Mouse (Mus musculus) inflammation-experienced regulatory T-cells, adult 6 months (primary cell): ENCODE data around the gene Astn2. TPM values are rescaled to one million over a fixed set of nuclear protein-coding genes. Genes with fewer than 3 reads are reported as not detected.

ENCODE experiments used
- ATAC-seq: one replicate; pipeline ENCODE4 v1.8.0; 2017
- polyA plus RNA-seq, 3 experiments: library from polyadenylated mRNA; unstranded; fragments of 100-300 nt; shearing (Covaris generic); gene quantifications; one replicate each; pipeline ENCODE4 v1.2.1; 2017

Astn2 gene
- polyA plus RNA-seq, 3 experiments from 2014 or later: not detected

DNA sequence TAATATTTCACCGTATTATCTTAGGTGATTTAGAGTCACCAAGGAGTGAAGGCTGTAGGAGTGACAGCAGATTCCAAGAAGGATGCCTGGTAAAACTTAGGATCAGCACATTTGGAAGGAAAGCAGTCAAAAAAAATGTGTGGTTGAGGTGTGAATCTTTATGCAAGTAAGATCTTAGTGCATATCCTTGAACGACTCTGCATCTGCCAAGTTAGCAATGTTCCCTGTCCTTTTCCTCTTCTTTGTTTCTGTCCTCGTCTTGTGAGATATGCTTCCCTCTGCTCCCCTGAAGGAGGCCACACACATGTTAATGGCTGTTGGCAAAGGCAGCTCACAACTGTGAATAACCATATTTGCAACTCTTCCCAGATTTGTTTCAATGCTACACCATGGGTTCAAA lies 439.8 kb downstream of the Astn2 start:
- ATAC-seq: no peak

DNA sequence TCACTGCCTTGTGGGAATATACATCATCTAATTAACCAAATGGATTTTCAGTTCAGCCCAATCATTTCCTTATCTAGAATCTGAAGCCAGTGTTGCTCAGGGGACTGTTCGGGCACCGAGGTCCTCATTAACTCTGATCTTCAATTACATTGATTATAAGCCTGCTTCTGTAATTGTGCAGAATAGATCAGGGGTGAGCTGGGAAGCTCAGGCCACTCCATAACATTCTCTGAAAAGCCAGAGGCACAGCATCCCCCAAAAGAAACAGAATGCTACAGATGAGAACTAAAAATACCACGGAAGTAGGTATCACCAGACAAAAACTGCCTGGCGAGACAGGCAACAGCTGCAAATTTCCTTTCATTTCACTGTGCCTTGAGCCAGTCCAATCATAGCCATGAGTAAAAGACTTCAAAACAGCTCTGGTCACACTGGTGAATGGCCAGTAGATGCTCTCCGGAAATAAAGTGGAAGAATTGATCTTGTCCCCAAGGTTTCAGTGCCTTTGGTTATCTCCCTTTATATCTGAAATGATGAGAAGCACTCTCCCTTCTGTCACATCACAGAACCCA lies 445.1 kb downstream of the Astn2 start:
- ATAC-seq: no peak

DNA sequence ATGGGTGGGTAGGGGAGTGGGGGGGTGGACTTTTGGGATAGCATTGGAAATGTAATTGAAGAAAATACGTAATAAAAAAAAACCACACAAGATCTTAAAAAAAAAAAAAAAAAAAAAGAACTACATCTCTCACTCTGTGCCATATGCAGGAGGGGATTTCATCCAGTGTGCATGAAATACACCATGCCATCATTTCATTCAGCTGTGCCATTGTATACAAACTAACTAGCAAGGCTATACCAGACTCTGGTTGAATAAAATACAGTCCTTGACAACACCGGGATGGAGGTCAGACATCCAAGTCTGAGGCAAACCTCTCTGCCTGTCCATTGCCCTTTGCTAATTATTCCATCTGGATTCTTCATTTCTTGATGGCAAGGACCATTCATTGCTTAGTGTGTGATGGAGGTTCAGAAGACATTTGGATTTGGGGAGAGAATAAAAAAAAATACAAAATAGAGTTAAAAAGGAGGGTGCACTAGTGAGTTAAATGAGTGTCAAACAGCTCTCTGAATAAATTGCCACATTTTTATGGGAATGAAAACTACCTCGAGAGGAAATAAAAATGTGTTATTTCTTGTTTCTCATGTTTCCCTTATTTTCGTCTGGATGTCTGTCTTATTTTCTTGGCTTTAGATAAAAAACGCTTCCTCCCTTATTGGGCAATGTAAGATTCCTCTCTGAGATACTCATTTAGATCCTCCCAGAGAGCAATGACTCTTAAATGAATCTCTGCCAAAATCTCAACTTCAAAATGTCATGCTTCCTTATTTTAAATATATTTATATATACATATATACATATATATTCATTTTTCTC lies 445.8 kb downstream of the Astn2 start:
- ATAC-seq: no peak

DNA sequence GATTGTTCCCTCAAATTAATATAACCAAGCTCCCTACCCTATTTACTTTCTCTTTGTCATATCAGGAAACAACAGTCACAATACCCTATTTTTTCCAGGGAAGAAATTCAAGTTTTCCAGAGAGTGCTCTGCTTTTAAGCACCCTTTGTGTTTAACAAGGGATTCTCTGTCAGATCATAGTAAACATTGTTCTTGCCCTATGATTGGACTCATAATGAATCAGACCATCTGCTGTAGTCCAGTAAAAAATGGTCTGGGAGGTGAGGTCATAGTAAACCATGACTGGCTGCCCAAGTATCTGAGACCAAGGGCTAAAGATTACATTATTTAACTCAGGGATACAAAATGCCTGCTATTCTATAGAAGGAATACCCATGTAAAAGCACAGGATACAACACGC lies 452.5 kb downstream of the Astn2 start:
- ATAC-seq: no peak

DNA sequence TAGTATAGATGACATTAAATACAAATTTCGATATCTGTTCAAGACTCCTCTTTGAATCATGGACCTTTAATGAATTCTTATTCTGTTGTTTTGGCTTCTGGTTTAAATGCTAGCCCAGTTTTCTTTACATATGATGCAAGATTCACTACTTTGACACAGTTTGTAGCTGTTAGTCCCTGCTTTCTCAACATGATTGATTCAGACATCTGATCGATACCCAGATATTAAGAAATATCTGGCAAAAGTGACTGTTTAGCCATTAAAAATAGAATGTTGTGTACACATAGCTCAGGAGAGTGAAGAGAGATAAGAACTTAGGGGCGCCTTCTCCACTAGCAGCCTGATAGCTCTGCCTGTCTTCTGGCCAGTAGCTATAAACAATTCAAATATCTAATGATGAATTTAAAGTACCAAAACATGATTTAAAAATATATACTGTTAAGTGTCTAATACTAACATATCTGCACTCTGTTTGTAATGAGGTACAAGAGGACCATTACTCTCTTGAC lies 457.2 kb downstream of the Astn2 start:
- ATAC-seq: no peak

DNA sequence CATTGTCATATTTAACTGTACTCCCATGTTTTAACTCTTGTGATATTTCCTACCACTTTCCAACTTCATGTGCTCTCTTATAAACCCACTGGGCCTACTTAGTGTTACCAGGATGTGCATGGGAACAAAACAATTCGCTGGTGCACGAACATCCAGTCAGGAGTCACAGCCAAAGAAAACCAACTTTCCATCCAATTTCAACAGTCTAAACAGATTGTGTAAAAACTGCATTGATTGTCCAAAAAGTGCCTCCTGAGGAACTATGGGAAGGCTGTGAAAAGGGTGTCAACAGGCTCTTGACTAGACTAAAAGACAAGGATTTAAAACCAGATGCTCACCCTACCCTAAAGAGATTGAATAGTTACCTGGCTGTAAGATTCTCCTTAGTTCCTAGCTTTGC lies 458.4 kb downstream of the Astn2 start:
- ATAC-seq: no peak

DNA sequence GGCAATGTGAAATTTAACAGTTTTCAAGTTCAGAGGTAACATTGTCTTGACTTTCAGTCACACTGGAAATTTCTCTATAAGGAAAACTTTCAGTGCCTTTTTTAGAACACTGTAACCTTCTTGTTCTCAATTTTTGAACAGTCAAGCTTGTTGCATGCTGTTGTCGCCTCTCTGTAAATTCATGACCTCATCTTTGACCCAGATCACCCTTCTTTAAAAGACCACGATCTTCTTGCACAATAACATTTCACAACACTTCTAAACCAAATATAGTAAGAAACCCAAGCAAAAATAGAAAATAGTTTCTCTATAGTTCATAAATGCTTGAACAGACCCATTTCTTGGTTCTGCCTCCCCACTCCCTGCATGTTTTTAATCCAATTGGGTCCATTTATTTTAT lies 473.5 kb downstream of the Astn2 start:
- ATAC-seq: no peak

DNA sequence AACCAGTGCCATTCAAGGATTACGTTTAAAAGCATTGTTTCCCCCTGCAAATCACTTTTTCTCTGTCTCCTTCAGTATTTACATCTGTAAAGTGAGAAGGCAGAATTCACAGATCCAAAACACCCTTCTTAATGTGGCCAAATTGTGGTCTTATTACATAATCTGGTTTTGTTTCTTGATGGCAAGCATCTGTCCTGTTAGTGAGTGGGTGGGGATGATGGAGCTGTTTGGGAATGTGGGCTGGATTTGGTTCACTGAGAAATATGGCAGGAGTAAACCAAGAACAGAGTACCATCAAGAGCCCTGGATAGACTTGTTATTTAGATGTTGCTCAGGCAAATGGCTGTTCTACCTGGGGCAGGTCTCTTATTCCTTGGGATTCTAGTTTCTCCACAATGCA lies 484.1 kb downstream of the Astn2 start:
- no peak for ATAC-seq

DNA sequence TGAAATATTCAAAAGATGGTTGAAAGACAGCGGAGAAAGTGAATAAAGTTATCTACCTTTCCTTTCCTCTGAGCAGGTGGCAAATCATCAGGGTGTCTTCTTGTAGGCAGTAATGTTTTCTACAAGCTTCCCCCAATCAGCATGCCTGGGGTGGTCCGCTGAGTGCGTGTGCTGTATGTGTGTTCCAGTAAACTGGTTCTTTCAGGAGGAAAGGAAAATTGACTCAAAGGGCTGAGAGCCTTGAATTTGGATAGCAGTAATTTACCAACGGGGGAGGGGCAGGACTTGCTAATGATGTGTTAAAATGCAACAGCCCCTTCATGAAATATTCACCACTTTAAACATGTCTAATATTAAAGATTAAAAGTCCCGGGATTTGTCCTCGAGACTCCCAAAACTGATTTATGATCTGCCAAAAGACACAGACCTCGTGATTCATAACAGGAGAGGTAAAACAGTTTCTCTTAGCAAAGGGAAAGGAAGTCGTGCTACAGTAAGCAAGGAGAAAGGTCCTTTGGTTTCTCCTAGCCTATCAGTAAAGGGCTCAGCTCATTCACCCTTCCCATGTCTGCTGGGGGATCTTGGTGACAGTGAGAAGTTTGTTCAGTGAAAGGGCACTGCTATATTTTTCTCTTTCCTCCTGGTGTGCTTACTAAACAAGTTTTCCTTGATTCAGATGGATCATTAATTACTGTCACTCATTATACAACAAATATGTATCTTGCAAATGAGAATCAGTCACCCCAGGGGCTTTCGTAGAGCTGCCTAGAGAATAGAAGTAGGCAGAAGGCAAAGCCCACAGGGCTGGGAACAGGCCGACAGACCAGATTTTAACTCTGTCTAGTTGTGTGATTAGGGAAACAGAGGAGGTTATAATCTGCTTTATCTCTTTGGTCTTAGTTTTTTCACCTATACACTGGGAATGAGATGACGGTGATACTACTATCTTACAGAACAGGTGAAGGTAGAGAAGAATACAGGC lies 488.1 kb downstream of the Astn2 start:
- no peak for ATAC-seq

DNA sequence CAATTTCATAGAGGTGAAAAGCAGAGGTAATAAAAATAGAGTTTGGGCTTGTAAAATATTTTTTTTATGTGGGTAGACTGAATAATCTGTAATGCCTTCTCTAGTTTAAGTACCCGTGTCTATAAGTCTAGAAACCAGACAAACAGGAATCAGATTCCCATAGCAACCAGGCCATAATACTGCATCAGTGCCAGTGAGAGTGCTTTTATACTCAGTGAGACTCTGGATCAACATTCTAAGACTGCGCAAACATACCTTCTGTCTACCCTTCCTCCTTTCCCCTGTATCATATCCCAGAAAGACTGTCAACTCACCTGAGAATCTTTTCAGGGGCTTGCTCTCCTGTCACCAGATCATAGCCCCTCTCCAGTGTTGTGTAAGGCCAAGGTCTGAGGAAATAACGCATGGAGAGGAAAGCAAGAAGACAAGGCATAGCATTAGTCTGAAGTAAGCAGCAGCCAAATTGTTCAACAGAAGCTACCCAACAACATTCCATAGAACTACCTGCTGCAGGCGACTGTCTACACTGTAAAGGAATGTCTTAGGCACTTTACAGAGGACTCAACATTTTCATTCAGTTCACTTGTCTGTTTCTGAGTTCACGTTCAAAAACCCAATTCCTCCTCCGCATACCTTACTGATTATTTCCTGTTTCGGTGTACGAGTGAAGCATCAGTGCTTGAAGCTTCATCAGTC lies 492.0 kb downstream of the Astn2 start:
- no peak for ATAC-seq

DNA sequence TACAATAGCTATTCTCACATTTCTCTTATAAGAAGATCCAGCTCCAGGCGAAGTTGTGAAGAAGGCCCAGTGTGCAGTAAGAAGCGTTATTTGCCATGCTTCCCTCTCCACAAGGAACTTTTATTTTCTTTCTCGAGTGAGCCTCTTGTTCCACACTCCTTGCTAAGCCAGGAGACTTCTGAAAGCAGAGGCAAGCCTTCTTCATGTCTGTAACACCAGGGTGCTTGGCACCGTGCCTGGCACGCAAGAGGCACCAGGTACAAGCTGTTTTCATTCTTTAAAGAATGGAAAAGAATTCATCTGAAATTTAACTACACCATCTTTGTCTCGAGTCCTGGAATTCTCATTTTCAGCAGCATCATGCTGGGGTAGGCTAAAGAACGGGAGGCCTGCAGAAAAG lies 496.8 kb downstream of the Astn2 start:
- ATAC-seq: no peak

DNA sequence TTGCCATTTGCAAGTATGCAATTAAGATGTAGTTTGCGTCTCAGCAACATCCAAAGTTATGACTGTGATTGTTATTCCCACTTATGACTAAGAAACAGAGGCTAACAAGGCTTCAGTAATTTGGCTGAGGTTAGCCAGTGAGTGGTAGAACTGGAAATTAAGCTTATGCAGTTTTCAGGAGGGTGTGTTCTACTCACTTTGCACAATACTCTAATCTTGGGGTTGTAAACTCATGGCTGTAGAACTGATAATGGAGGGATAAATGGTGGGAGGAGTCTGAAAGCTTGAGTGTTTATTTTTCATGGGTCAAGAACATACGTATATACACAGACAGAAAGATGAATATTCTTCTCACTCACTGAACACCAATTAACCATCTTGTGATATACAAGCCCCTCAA lies 499.4 kb downstream of the Astn2 start:
- no peak for ATAC-seq

DNA sequence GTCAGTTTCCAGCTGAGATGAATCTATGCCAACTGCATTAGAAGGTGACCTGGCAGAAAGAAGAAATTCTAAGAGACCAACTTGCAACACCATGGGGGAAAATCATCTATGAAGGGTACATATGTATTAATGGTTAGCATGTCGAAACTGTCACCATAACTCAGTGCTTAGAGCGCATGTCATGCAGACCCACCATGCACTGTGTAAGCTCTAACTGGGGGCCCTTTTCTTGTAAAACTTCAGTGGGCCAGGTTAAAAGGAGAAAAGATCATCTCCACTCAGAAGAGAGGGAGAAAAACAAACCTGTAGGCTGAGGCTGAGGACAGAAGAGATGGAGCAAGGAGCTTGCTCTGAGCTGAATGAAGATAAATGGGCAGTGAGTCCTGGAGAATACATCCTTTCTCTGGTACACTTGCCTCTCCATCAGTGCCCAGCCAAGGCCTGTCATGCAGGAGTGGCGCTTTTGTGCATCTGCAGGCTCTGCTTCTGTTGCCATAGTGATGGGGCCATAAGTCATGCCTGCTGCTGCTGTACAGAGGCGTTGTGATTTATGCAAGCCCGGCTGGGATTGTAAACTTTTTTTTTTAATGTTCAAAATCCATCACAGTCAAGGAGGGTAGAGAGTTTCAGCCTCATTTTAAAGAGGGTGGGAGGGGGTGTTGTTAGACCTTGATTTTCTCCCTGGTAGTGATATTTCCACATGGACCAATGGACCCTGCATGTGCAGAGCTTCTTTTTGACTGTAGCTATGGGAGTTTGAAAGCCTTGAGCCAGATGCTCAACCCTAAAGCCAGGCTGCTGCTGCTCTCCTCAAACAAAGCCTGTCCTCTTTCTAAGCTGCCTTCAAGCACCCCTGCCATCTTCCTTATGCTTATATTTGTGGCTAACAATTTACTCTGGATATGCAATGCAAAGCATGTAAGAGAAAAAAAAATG lies 508.1 kb downstream of the Astn2 start:
- no peak for ATAC-seq

DNA sequence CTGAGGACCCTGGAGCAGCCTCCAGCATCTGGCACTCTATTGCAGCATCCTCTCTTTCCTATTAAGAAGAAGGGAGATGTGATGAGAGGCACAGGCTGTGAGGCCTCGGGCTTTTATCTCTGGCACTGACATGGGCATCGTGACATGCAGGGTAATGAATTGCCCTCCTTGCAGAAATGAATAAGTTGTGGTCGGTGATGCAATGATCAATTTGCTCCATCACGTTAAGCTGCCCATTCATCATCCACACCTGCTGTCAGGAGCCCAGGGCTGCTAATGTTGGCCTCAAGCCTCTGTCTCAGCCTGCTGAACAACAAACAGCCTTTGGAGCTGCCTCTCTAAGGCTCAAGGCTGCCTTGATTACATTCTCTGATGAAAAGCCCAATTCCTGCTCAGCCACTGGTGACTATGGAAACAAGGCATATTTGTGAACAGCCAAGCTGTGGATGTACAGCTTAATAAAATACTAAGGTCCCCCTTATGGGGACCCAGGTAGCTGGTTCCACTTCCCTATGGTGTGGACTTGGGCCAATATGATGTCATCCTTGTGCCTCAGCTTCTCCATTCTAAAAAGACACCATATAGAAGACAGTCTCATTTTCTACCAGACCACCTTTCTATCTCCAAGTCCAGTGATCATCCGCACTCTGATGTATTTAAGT lies 515.9 kb downstream of the Astn2 start:
- ATAC-seq: no peak

DNA sequence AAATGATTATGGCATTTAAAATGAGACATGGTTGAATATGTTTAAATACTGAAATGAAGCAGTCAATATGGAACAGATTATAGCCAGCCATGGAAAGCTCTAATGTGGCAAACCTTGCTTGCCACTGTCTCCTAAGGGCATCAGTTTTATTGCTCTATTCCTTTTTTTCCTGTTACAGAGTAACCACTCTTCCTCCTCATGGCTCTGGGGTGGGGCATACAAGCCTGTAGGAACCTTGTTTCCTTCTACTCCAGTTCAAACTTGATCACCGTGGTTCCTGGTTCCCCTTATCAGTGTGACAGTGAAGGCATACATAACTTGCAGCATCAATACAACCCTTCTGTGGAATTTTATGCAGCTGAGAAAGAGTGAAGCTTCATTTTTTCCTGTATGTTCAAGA lies 517.5 kb downstream of the Astn2 start:
- no peak for ATAC-seq

DNA sequence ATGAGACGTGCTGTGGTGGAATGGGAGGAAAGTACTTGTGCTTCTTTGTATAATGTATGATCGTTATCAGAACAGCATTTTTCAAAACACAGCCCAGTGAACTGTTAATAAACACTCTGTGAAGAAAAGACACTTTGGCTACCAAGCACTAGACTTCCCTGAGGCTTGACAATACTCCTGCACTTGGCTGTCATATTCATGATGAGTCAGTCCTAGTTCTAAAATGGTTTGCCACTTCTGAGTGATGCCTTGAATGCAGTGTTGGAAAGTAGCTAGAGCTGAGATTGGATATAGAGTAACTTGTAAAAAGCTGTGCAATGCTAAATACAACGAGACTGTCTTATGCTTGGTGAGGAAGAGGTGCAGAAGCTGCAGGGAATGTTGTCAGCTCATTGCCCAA lies 518.5 kb downstream of the Astn2 start:
- no peak for ATAC-seq

DNA sequence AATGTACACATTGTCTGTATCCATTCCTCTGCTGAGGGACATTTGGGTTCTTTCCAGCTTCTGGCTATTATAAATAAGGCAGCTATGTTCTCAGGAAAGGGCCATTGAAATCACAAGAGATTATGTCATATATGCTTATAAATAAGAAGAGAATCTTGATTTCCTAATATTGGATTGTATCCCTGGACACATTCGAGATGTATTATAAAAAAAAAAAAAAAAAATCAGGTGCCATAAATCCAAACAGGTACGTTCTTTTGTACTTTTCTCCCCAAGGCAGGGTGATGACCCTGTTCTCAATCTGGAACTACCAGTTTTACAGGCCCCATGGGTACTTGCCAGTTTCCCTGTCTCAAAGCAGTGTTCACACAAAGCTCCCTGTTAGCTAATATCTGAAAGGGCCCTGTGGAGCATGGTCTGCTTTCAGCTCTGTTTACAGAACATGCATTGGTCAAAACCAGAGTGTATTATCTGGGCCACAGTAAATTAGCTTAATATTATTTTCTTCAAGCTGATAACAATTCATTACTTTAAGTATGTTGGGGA lies 530.1 kb downstream of the Astn2 start:
- no peak for ATAC-seq

DNA sequence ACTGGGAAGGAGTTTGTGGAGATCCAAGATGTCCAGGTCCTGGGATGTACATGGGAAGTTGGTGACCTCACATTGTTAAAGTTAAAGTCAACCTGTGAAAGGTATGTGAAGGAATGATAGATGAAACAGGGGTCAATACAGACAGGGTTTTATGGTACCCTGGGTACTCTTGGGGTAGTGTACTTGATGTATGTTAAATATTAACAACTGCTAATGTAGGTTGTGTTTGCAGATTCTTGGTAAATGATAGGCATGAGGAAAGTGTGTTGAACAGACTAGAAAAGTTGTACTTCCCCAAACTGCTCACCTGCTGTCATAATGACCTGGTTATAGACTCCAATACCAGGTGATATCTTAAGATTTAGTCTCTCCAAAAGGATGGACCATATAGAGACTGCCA lies 539.9 kb downstream of the Astn2 start:
- ATAC-seq: no peak

DNA sequence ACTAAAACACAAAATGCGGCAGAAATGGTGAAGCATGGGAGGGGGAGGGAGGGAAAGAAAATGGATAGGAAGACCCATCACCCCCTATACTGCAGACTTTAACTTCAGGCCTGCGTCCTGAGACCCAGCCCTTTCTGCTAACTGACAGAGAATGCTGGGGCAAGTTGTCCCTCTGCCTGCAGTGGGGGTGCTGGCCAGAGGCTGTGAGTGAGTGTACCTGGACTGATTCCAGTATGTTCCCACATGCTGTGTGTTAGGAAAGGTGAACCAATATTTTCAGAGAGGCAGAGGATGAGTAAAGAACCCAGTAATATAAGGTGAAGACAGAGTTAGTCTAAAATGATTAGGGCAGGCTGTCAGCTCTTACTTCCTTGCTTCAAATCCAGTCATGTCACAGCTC lies 561.2 kb downstream of the Astn2 start:
- no peak for ATAC-seq

DNA sequence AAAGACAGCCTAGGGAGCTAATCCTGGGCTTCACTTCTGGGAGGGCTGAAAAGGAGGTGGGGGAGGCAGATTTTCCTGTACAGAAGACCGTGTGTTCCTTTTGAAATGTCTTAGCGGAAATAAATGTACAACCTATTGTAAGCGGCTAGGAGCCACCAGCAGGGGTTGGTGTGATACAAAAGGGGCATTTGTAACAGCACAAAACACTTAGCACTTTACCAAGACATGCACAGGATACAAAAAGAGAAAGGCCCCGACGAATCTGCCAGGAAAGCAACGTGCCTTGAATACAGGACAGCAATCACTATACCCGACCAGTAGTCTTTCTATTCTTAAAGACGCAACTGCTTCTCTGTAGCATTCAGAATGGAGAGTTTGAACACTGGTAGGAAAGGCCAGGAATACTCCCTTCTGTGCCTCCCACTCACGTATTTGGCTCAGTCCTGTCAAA lies 564.8 kb downstream of the Astn2 start:
- ATAC-seq: no peak
